ENCODE assay signal across 8 mouse cellular contexts in genomic region chr13:34162491-34163303, GRCm38 (mm10). TPM values are rescaled to one million over a fixed set of nuclear protein-coding genes. Genes with fewer than 3 reads are reported as not detected.
DNase-seq lines count a peak whose midpoint lies in the region; ATAC-seq lines count a peak whose summit lies in the region.

Psmg4 (plus strand) TSS chr13:34162964.

- H3K27me3 ChIP-seq in forebrain, embryonic 10.5 days (ENCODE audit: poor library complexity, severe bottlenecking), result no peaks in the 10 kb centered on the region
- H3K27me3 ChIP-seq in heart, embryonic 14.5 days (ENCODE audit: control insufficient read depth, insufficient read depth, low read length), result no peaks in the 10 kb centered on the region
- no peaks in the 10 kb centered on the region for H3K27me3 ChIP-seq in liver, embryonic 12.5 days (replicated peaks)
- H3K27me3 ChIP-seq in splenic B cell, adult 2 months (ENCODE audit: control insufficient read depth, insufficient read depth, low read length, poor library complexity, severe bottlenecking), result no peaks in the 10 kb centered on the region

- 4% methylated on average over 44 of the region's 44 CpGs for WGBS in forebrain, embryonic 10.5 days
- WGBS in heart, embryonic 14.5 days, result 4% methylated on average over 43 of the region's 44 CpGs
- 3% methylated on average over 44 of the region's 44 CpGs for WGBS in liver, embryonic 12.5 days (ENCODE audit: insufficient replicate concordance)

- peaks cover 24% of the 10 kb centered on the region for H3K36me3 ChIP-seq in forebrain, embryonic 10.5 days (replicated peaks)
- peaks cover 7% of the 10 kb centered on the region for H3K36me3 ChIP-seq in heart, embryonic 14.5 days (ENCODE audit: control insufficient read depth, insufficient read depth, low read length)
- peaks cover 11% of the 10 kb centered on the region for H3K36me3 ChIP-seq in liver, embryonic 12.5 days
- H3K36me3 ChIP-seq in splenic B cell, adult 2 months (ENCODE audit: control insufficient read depth, insufficient read depth, low read length, poor library complexity, severe bottlenecking), result peaks cover 5% of the 10 kb centered on the region

- DNase-seq in CD8-positive naive resting alpha-beta T cell, adult 2 months (ENCODE audit: low read depth in 2 of 2, low spot score in 2 of 2), result peak; percentile 90 to 97
- DNase-seq in c-Kit-positive CD71-negative TER-119-negative erythroid progenitor cells, embryonic 14.5 days (ENCODE audit: low read depth), result peak; percentile 85
- peak; percentile 95 for DNase-seq in forebrain, embryonic 10.5 days (ENCODE audit: extremely low spot score, low spot score)
- peak; percentile 95 for DNase-seq in kidney, postnatal 14 days
- DNase-seq in naive thymus-derived CD4-positive, alpha-beta T cell, adult 2 months (ENCODE audit: low read depth), result peak; percentile 96
- peak; percentile 94 for DNase-seq in splenic B cell, adult 2 months (ENCODE audit: low read depth, low spot score)

- H3K9me3 ChIP-seq in forebrain, embryonic 10.5 days, result peaks cover 13% of the 10 kb centered on the region
- no peaks in the 10 kb centered on the region for H3K9me3 ChIP-seq in heart, embryonic 14.5 days (ENCODE audit: control insufficient read depth, low read length)
- no peaks in the 10 kb centered on the region for H3K9me3 ChIP-seq in liver, embryonic 12.5 days (replicated peaks)

- peak within 1 kb of the TSS; percentile 70 for H3K4me3 ChIP-seq in forebrain, embryonic 10.5 days
- peak within 1 kb of the TSS; percentile 56 to 74 for H3K4me3 ChIP-seq in heart, embryonic 14.5 days (ENCODE audit: control insufficient read depth in 1 of 2, insufficient read depth in 1 of 2, low read depth in 1 of 2, low read length in 2 of 2)
- peak within 1 kb of the TSS; percentile 88 for H3K4me3 ChIP-seq in liver, embryonic 12.5 days

- H3K9ac ChIP-seq in heart, embryonic 14.5 days (ENCODE audit: low read length), result peak within 1 kb of the TSS; percentile 69
- peak within 1 kb of the TSS; percentile 82 for H3K9ac ChIP-seq in liver, embryonic 12.5 days

- peaks cover 18% of the 10 kb centered on the region for H3K4me1 ChIP-seq in forebrain, embryonic 10.5 days
- H3K4me1 ChIP-seq in heart, embryonic 14.5 days (ENCODE audit: control insufficient read depth in 2 of 2, insufficient read depth in 2 of 2, low read length in 2 of 2), result peaks cover 2 to 8% of the 10 kb centered on the region in 2 experiments; a peak in 2 of 4 replicates
- peaks cover 24% of the 10 kb centered on the region for H3K4me1 ChIP-seq in liver, embryonic 12.5 days

- ATAC-seq in heart, embryonic 14.5 days (ENCODE audit: insufficient number of reproducible peaks, insufficient read depth, low FRiP score, low read depth), result peak; percentile 92
- peak; percentile 96 for ATAC-seq in liver, embryonic 12.5 days

- peak within 1 kb of the TSS; percentile 94 for H3K27ac ChIP-seq in forebrain, embryonic 10.5 days
- H3K27ac ChIP-seq in heart, embryonic 14.5 days (replicated peaks in 1 of 2; ENCODE audit: control insufficient read depth in 1 of 2, insufficient read depth in 1 of 2, low read depth in 2 of 2, low read length in 2 of 2), result peak within 1 kb of the TSS; percentile 82 to 92
- peak within 1 kb of the TSS; percentile 87 for H3K27ac ChIP-seq in liver, embryonic 12.5 days

- H3K4me2 ChIP-seq in heart, embryonic 14.5 days (ENCODE audit: low read length), result peak within 1 kb of the TSS; percentile 79
- H3K4me2 ChIP-seq in liver, embryonic 12.5 days, result peak within 1 kb of the TSS; percentile 75

RNA-seq across cellular contexts. Expression of gene Psmg4, which starts in this region (rescaled TPM):
- 129 and 133 TPM in 2 replicates for polyA plus RNA-seq in forebrain, embryonic 10.5 days (2016; fragmentation: Nextera tagmentation; extraction: Ambion mirVana)
- polyA plus RNA-seq in heart, embryonic 14.5 days (2014; fragmentation: Nextera tagmentation; extraction: Ambion mirVana), result 81.2 and 81.7 TPM in 2 replicates
- 55.2 and 60.4 TPM in 2 replicates for polyA plus RNA-seq in liver, embryonic 12.5 days (2016; fragmentation: Nextera tagmentation; extraction: Ambion mirVana)

Comparison
In these comparisons a context has a peak if more than half of its experiments do, and no peak if none do; other contexts are left out.
1. Peak in every context shown above with its lines: DNase-seq, ATAC-seq, H3K4me3 ChIP-seq and H3K27ac ChIP-seq.